Mouse (Mus musculus) neural tube, embryonic 13.5 days (tissue): ENCODE measurements around the gene Bhlhe23. TPM values are rescaled to one million over a fixed set of nuclear protein-coding genes. Genes with fewer than 3 reads are reported as not detected.

Experiments used
- ATAC-seq: fragments of 200-750 bp; cut with Nextera tagmentation; 2 replicates; pipeline ENCODE4 v1.8.0; 2017; ENCODE audit warnings: low read depth, mild to moderate bottlenecking, moderate TSS enrichment, moderate library complexity
- H3K27ac ChIP-seq: fragments of 300-500 bp; sonication (generic); replicated peaks from 2 replicates; pipeline ENCODE4 v1.5.1; 2015; ENCODE audit warnings: moderate library complexity, mild to moderate bottlenecking, inconsistent platforms
- H3K27me3 ChIP-seq: fragments of 300-500 bp; sonication (generic); 2 replicates; pipeline ENCODE4 v1.6.1; 2015; ENCODE audit warnings: mild to moderate bottlenecking, inconsistent platforms
- H3K36me3 ChIP-seq: fragments of 300-500 bp; sonication (generic); 2 replicates; pipeline ENCODE4 v1.6.1; 2015; ENCODE audit warnings: mild to moderate bottlenecking, inconsistent platforms
- H3K4me1 ChIP-seq: fragments of 300-500 bp; sonication (generic); replicated peaks from 2 replicates; pipeline ENCODE4 v1.6.1; 2015; ENCODE audit warnings: inconsistent platforms
- H3K4me2 ChIP-seq: fragments of 300-500 bp; sonication (generic); 2 replicates; pipeline ENCODE4 v1.6.1; 2015; ENCODE audit warnings: inconsistent platforms, mild to moderate bottlenecking, moderate library complexity
- H3K4me3 ChIP-seq: fragments of 300-500 bp; sonication (generic); 2 replicates; pipeline ENCODE4 v1.5.1; 2015; ENCODE audit warnings: mild to moderate bottlenecking, inconsistent platforms
- H3K9ac ChIP-seq: fragments of 300-500 bp; sonication (generic); 2 replicates; pipeline ENCODE4 v1.6.1; 2015; ENCODE audit warnings: moderate library complexity, mild to moderate bottlenecking, inconsistent platforms
- H3K9me3 ChIP-seq: fragments of 300-500 bp; sonication (generic); 2 replicates; pipeline ENCODE4 v1.6.1; 2016; ENCODE audit warnings: inconsistent platforms
- WGBS: fragments of 180-500 bp; shearing (Covaris S2); methylation state at CpG from one replicate; pipeline ENCODE4 v1.1.7; 2015; 5-methylcytosine and 5-hydroxymethylcytosine counted together
- polyA plus RNA-seq: library from polyadenylated mRNA; unstranded; fragments of >200 nt; fragmentation: Nextera tagmentation; extraction: Ambion mirVana; gene quantifications from 2 replicates; pipeline ENCODE4 v1.2.1, GENCODE M21; 2015

Bhlhe23 gene
- polyA plus RNA-seq, result 4.2 and 4.3 TPM in 2 replicates

GRCm38 (mm10) chr2:180776793-180777192 lies at the start of gene Bhlhe23:
TSS of gene Bhlhe23 (minus strand) at chr2:180776900.
- under 1% methylated on average over 28 of the region's 28 CpGs for WGBS
- H3K27ac ChIP-seq, result no peak within 1 kb of the TSS
- peaks cover 13% of the 10 kb centered on the region for H3K4me1 ChIP-seq
- no peak for ATAC-seq
- peak within 1 kb of the TSS; percentile 50; the same call in 1 of the 2 replicates for H3K9ac ChIP-seq
- peak within 1 kb of the TSS; percentile 35 for H3K4me3 ChIP-seq
- peak within 1 kb of the TSS; percentile 53 for H3K4me2 ChIP-seq
- peaks cover 95% of the 10 kb centered on the region for H3K27me3 ChIP-seq
- no peaks in the 10 kb centered on the region for H3K9me3 ChIP-seq
- H3K36me3 ChIP-seq, result no peaks in the 10 kb centered on the region

DNA sequence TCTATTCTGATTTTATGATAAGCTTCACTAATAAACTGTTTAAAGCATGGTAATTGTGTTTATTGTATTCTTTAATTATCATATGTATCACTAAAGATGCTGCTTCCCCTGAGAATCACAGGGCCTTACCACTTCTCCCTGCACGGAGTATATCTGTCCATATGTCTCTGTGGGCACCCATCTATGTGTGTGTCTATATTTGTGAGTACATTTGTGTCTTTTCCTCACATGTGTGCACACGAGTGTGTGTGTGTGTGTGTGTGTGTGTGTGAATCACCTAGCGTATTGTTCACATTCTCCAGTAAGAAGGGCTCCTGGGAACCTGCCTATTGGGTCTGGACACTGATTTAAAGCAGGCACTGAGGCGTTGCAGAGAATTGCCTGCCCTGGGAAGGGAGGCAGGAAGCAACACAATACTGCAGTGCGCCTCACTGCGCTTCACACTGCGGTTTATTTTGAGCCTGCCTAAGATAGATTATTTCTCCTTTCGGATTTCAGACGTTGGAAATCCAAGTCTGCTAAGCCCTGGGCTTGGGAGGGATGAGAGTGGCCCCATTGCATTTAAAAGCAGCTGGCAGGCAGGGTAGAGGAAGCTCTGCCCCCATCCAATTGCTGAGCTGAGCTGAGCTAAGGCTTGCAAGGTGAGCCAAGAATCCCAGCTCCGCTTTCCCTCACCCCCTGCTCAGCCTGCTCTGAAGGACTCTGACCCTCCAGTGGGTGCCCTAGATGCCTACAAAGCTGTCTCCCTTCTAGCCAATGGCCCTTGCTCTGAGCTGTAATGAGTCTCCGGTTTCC lies 48.6 kb upstream of the Bhlhe23 start:
- Histone ChIP-seq H3K9ac (no peak overlapping the region), H3K27me3 (no peaks in the 10 kb centered on the region), H3K4me2 (0 out of 2 replicates have a peak overlapping the region, but pooled peaks have one; percentile 1), H3K9me3 (no peaks in the 10 kb centered on the region), H3K36me3 (no peaks in the 10 kb centered on the region), H3K27ac (peak overlapping the region; percentile 94), H3K4me3 (no peak overlapping the region), H3K4me1 (peaks cover 35% of the 10 kb centered on the region)
- peak; percentile 84 for ATAC-seq
- WGBS, result 32% methylated on average over 11 of the region's 11 CpGs

- no peaks in the 10 kb centered on the region for H3K36me3 ChIP-seq
- ATAC-seq, result peak; percentile 33; the same call in 1 of the 2 replicates
- H3K9ac ChIP-seq, result 0 out of 2 replicates have a peak overlapping the region, but pooled peaks have one; percentile 17
- H3K4me3 ChIP-seq, result no peak overlapping the region
- peak overlapping the region; percentile 94 for H3K27ac ChIP-seq
- no peaks in the 10 kb centered on the region for H3K27me3 ChIP-seq
- WGBS, result 63% methylated on average over 4 of the region's 4 CpGs
- no peak overlapping the region for H3K4me2 ChIP-seq
- peaks cover 35% of the 10 kb centered on the region for H3K4me1 ChIP-seq
- H3K9me3 ChIP-seq, result no peaks in the 10 kb centered on the region
These were observed 48.0 kb upstream of the Bhlhe23 start for GRCm38 (mm10) chr2:180824724-180825123.

- no peak for ATAC-seq
- WGBS, result 72% methylated on average over 4 of the region's 4 CpGs
- no peak overlapping the region for H3K4me3 ChIP-seq
- H3K27me3 ChIP-seq, result no peaks in the 10 kb centered on the region
- no peak overlapping the region for H3K4me2 ChIP-seq
- H3K9me3 ChIP-seq, result no peaks in the 10 kb centered on the region
- peaks cover 35% of the 10 kb centered on the region for H3K4me1 ChIP-seq
- no peak overlapping the region for H3K9ac ChIP-seq
- H3K36me3 ChIP-seq, result no peaks in the 10 kb centered on the region
- peak overlapping the region; percentile 94 for H3K27ac ChIP-seq
These were observed 47.4 kb upstream of the Bhlhe23 start for GRCm38 (mm10) chr2:180824061-180824460.

DNA sequence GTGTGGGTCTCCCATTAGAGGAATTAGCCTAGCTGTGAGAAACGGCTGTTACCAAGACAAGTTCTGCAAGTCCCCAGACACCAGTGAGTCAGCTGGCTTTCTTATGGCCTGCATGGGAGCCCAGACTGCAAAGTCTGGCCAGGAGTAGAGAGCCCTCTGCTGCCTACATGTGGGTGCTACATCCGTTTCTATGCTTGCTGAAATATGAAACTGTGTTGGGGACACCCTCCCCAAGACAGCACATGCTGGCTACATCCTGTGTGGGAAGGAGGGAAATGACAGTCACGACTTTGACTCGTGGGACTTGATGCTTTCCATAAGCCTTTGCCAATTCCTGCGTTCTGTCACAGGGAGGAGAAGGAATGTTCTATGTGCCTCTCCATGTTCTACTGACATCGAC lies 45.8 kb upstream of the Bhlhe23 start:
- no peaks in the 10 kb centered on the region for H3K9me3 ChIP-seq
- H3K4me2 ChIP-seq, result no peak overlapping the region
- H3K36me3 ChIP-seq, result no peaks in the 10 kb centered on the region
- WGBS, result 40% methylated on average over 6 of the region's 6 CpGs
- ATAC-seq, result no peak
- H3K4me3 ChIP-seq, result no peak overlapping the region
- no peaks in the 10 kb centered on the region for H3K27me3 ChIP-seq
- peaks cover 40% of the 10 kb centered on the region for H3K4me1 ChIP-seq
- H3K27ac ChIP-seq, result no peak overlapping the region
- no peak overlapping the region for H3K9ac ChIP-seq

GRCm38 (mm10) chr2:180819504-180819903 lies 42.8 kb upstream of the Bhlhe23 start:
- H3K27me3 ChIP-seq, result no peaks in the 10 kb centered on the region
- ATAC-seq, result no peak
- H3K27ac ChIP-seq, result no peak overlapping the region
- peaks cover 35% of the 10 kb centered on the region for H3K4me1 ChIP-seq
- 75% methylated on average over 2 of the region's 2 CpGs for WGBS
- H3K36me3 ChIP-seq, result no peaks in the 10 kb centered on the region
- H3K9me3 ChIP-seq, result no peaks in the 10 kb centered on the region
- H3K4me2 ChIP-seq, result no peak overlapping the region
- H3K9ac ChIP-seq, result no peak overlapping the region
- H3K4me3 ChIP-seq, result no peak overlapping the region

GRCm38 (mm10) chr2:180816440-180817065 lies 39.9 kb upstream of the Bhlhe23 start:
- no peak overlapping the region for H3K9ac ChIP-seq
- no peaks in the 10 kb centered on the region for H3K36me3 ChIP-seq
- ATAC-seq, result no peak
- WGBS, result 53% methylated on average over 6 of the region's 6 CpGs
- peaks cover 22% of the 10 kb centered on the region for H3K4me1 ChIP-seq
- no peak overlapping the region for H3K4me3 ChIP-seq
- no peaks in the 10 kb centered on the region for H3K9me3 ChIP-seq
- H3K27me3 ChIP-seq, result no peaks in the 10 kb centered on the region
- H3K27ac ChIP-seq, result peak overlapping the region; percentile 85
- no peak overlapping the region for H3K4me2 ChIP-seq

GRCm38 (mm10) chr2:180813982-180814568 lies 37.4 kb upstream of the Bhlhe23 start:
- Histone ChIP-seq H3K9me3 (no peaks in the 10 kb centered on the region), H3K4me3 (no peak overlapping the region), H3K27ac (no peak overlapping the region), H3K27me3 (no peaks in the 10 kb centered on the region), H3K36me3 (no peaks in the 10 kb centered on the region), H3K4me1 (peaks cover 22% of the 10 kb centered on the region), H3K4me2 (no peak overlapping the region), H3K9ac (no peak overlapping the region)
- no peak for ATAC-seq
- 66% methylated on average over 4 of the region's 4 CpGs for WGBS

- H3K4me1 ChIP-seq, result peaks cover 1% of the 10 kb centered on the region; the same call in 1 of the 2 replicates
- ATAC-seq, result no peak
- H3K4me2 ChIP-seq, result no peak overlapping the region
- 58% methylated on average over 2 of the region's 2 CpGs for WGBS
- H3K9ac ChIP-seq, result no peak overlapping the region
- H3K9me3 ChIP-seq, result no peaks in the 10 kb centered on the region
- H3K27me3 ChIP-seq, result no peaks in the 10 kb centered on the region; the same call in 1 of the 2 replicates
- no peak overlapping the region for H3K27ac ChIP-seq
- no peaks in the 10 kb centered on the region for H3K36me3 ChIP-seq
- no peak overlapping the region for H3K4me3 ChIP-seq
These were observed 34.3 kb upstream of the Bhlhe23 start for GRCm38 (mm10) chr2:180811002-180811401.

GRCm38 (mm10) chr2:180809510-180809909 lies 32.8 kb upstream of the Bhlhe23 start:
- no peak overlapping the region for H3K4me3 ChIP-seq
- no peaks in the 10 kb centered on the region for H3K36me3 ChIP-seq
- no peak overlapping the region for H3K4me2 ChIP-seq
- H3K27me3 ChIP-seq, result no peaks in the 10 kb centered on the region; the same call in 1 of the 2 replicates
- WGBS, result 73% methylated on average over 10 of the region's 10 CpGs
- H3K9me3 ChIP-seq, result no peaks in the 10 kb centered on the region
- no peak for ATAC-seq
- no peak overlapping the region for H3K9ac ChIP-seq
- H3K4me1 ChIP-seq, result peaks cover 10% of the 10 kb centered on the region
- H3K27ac ChIP-seq, result no peak overlapping the region

DNA sequence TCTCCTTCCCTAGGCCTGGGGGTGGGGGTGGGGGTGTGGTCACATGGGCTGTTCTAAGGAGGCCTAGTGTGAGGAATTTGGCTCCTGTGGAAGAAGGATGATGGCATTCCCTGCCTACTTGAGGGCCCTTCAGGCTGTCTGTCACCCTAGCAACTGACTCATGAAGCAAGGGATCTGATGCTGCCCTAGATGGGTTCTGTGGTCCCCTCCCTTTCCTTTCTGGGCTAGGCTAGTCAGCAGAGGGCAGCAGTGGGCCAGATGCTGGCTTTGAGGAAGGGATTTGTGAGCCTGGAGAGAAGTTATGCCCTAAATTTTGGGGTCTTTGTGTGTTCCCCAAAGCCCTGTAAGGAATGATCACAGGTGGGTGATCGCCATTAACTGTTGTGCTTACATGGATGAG lies 29.3 kb upstream of the Bhlhe23 start:
- WGBS, result 81% methylated on average over 1 of the region's 1 CpGs
- H3K4me3 ChIP-seq, result no peak overlapping the region
- H3K27ac ChIP-seq, result no peak overlapping the region
- no peaks in the 10 kb centered on the region for H3K36me3 ChIP-seq
- H3K27me3 ChIP-seq, result peaks cover 4% of the 10 kb centered on the region; the same call in 1 of the 2 replicates
- peaks cover 14% of the 10 kb centered on the region for H3K4me1 ChIP-seq
- ATAC-seq, result peak; percentile 70
- H3K9me3 ChIP-seq, result no peaks in the 10 kb centered on the region
- no peak overlapping the region for H3K4me2 ChIP-seq
- H3K9ac ChIP-seq, result no peak overlapping the region

DNA sequence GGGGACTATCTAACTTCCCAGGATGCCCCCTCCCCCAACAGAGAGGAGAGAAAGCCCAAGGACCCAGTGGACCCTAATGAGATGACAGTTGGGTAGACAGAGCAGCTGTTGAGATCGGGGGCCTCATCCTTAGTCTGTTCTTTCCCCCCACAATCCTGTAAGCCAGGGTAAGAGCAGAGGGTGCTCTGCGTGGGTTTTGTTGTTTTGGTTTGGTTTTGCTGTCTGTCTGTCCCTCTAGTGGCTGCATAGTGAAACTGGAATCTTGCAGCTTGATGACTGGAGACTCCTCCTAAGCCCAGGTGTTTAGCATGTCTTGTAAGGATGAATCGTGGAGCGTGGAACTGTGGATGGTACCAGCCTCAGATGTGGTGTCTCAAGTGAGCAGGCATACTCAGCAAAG lies 19.3 kb upstream of the Bhlhe23 start:
- no peak for ATAC-seq
- H3K4me2 ChIP-seq, result no peak overlapping the region
- H3K4me1 ChIP-seq, result peaks cover 13% of the 10 kb centered on the region
- no peak overlapping the region for H3K4me3 ChIP-seq
- WGBS, result 62% methylated on average over 4 of the region's 4 CpGs
- H3K27me3 ChIP-seq, result no peaks in the 10 kb centered on the region
- H3K9me3 ChIP-seq, result no peaks in the 10 kb centered on the region
- H3K9ac ChIP-seq, result no peak overlapping the region
- no peaks in the 10 kb centered on the region for H3K36me3 ChIP-seq
- H3K27ac ChIP-seq, result no peak overlapping the region
